Mouse (Mus musculus): ENCODE data around the gene Slc7a11.

Gene Slc7a11

DNA sequence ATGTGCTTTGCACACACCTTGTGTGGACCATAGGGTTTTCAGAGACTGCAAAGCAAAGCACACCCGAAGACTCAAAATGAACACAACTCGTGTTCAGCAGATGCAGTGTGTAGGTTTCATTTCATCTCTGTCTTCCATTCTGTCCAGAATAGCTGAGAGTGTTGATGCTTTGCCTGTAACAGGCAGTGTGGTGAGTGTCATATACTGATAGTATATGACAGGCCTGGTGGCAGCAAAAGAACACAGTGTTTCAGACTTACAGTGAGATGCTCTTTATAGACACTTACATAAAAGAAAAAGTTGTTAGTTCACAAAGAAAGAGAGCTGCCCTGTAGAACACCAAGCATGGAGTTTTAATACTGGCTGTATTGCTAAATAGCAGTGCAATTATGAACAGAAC lies 505.8 kb downstream of the Slc7a11 start:
- in situ Hi-C loops (cut with MboI; ENCODE audit: low pct_unique_long_range_greater_than_20kb in 1 of 2, low sequenced_read_pairs in 2 of 2, unreplicated experiment in 1 of 2) = no loop called here

DNA sequence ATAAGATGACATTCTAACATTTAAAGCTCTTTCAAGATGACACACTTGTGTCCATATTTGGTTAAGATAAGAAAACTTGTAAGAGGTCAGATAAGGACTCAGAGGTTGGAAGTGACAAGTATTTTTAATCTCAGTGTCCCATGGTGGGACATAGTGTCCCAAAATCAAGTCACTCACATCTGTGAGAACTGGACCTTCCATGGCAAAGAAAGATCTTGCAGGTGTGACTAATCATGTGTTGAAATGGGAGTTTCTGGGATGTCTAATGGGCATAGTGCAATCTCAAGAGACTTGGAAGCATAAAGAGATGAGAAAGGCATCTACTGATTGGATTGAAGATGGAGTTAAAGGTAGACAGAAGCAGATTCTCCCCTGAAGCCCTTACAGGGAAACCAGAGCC lies 513.9 kb downstream of the Slc7a11 start:
- in situ Hi-C loops (cut with MboI; ENCODE audit: low pct_unique_long_range_greater_than_20kb in 1 of 2, low sequenced_read_pairs in 2 of 2, unreplicated experiment in 1 of 2) = no loop called here

DNA sequence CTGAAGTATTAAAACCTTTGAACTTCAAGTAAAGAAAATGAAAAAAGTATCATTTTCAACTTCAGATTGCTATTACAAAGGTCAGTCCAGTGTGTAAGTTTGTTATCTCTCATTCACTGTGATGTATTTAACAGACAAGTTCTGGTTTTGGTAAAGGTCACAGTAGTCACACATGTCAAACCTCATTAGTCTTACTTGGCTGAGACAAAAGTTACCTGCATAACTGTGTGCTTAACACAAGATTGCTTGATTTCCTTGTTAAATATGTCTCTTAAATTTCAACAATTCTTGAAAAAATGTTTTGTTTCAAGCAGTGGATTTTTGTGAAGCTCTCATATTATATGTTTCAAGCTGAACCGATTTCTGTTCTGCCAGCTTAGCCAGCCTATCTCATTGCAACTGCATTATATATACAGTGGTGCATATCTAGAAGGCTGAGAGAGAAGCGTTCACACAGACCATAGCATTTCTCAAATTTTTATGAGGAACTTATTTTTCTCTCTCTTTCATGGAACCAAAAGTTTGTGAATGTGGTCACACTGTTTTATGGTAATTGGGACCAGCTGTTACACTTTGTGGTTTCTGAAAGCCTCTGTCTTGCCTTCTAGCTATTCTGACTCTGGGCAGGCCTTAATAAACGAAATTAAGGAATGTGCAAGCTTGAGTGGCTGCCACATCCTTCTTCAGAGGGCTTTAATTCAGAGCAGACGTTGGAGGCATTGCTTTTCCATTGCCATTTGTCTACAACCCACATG lies 514.7 kb downstream of the Slc7a11 start:
- in situ Hi-C loops (cut with MboI; ENCODE audit: low pct_unique_long_range_greater_than_20kb in 1 of 2, low sequenced_read_pairs in 2 of 2, unreplicated experiment in 1 of 2) = no loop called here

DNA sequence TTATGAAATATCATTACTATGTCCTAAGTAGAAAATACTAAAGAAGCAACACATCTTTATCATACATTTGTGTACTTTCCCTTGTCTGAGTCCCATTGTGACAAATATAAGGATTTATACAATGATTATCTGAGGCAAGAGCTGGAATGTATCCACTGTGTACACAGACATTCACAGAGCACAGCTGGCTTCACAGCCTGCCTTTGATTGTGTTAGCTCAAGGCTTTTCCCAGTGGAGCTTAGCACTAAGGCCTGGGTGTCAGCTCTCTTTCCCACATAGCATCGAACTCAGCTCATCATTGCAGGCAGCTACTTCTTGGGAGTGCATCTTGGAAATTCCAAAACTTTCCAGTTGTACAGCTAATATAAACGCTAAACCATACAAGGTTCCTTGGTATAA lies 529.5 kb downstream of the Slc7a11 start:
- in situ Hi-C loops (cut with MboI; ENCODE audit: low pct_unique_long_range_greater_than_20kb in 1 of 2, low sequenced_read_pairs in 2 of 2, unreplicated experiment in 1 of 2) = no loop called here

DNA sequence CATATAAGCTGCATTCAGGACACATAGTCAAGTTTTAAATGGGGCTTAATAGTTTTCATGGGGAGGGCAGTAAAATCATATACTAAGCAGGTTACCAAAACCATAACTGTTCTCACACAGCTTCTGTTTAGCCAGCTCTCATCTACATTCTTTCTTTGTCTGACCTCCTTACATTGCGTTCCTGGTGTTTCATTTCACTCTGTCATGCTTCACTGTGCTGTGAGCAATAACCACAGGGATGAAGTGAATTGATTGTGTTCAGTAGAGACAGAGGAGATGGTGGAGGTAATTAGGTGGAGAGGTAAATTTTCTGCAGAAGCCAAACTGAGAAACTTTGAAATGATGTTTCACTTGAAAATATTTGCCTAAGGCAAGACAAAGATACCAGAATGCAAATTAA lies 532.5 kb downstream of the Slc7a11 start:
- in situ Hi-C loops (cut with MboI; ENCODE audit: low pct_unique_long_range_greater_than_20kb in 1 of 2, low sequenced_read_pairs in 2 of 2, unreplicated experiment in 1 of 2) = no loop called here

DNA sequence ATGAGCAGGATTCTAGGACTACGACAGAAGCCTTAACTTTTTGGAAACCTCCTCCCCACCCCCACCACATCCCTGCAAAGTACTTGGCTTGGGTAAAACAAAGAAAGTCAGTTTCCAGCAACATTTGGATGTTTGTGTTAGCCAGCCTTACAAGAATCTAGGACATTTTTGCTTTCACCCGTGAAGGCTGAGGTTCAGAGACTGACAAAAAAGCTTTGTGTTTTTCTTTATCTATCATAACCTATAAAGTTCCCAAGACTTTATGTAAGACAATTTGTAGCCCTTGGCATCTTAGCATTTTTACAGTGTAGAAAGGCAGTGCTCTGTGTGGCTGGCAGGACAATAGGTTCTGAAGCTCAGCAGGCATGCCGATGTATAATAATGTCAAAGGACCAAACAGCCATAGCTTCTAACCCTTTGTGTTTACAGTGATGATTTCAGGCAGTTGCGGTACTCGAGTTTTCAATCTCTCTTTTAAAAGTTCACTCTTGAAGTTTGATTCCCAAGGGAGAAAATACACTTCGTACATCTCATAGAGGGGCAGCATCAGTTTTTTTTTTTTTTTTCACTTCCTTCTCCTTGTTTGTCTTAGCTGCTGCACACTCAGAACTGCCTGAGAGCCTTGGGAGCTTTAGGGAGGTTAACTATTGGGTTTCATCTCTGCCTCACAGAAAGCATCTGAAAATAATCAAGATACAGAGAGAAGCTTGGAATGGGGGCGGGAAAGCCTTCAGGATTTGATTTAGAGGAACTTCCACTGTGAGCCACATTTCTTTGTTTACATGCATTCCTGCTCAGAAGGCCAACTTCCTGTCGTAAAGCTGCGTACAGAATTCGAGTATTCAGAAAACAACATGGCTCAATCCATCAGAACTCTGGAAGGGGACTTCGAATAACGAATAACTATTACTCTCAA lies 534.7 kb downstream of the Slc7a11 start:
- in situ Hi-C loops (cut with MboI; ENCODE audit: low pct_unique_long_range_greater_than_20kb in 1 of 2, low sequenced_read_pairs in 2 of 2, unreplicated experiment in 1 of 2) = no loop called here

DNA sequence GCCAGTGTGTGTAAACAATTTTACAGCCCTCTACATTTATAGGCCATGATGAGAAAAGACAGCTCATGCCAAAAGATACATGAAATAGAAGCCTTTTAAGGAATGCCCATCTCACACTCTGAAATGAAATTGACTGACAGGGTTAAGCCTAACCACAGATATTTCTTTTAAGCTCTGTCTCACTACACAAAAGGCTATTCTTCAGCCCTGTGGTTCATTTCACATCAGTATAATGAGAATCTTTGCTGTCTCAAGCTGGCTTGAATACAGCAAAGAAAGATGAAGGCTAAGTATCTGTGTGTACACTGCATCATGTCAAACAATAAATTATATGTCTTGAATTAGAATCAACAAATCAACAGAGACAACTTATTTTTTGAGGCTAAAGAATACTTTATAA lies 549.5 kb downstream of the Slc7a11 start:
- in situ Hi-C loops (cut with MboI; ENCODE audit: low pct_unique_long_range_greater_than_20kb in 1 of 2, low sequenced_read_pairs in 2 of 2, unreplicated experiment in 1 of 2) = no loop called here

DNA sequence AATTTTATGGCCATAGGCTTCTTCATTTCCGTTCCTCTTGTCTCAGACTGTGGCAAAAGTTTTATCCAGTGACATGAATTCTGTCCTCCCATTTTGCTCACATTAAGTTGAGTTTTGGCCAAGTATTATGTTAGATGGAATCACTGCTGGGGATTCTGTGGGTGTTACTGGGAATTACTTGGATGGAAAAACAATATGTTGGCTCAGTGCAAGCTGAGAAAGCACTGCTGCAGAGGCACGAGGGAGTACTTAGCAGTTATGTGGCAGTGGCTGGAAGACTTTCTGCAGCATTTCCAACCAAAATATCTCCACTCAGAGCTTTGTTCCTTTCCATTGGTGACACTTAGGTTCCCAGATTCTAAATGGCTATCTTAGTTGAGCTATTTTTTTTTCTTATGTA lies 556.1 kb downstream of the Slc7a11 start:
- in situ Hi-C loops (cut with MboI; ENCODE audit: low pct_unique_long_range_greater_than_20kb in 1 of 2, low sequenced_read_pairs in 2 of 2, unreplicated experiment in 1 of 2) = no loop called here

DNA sequence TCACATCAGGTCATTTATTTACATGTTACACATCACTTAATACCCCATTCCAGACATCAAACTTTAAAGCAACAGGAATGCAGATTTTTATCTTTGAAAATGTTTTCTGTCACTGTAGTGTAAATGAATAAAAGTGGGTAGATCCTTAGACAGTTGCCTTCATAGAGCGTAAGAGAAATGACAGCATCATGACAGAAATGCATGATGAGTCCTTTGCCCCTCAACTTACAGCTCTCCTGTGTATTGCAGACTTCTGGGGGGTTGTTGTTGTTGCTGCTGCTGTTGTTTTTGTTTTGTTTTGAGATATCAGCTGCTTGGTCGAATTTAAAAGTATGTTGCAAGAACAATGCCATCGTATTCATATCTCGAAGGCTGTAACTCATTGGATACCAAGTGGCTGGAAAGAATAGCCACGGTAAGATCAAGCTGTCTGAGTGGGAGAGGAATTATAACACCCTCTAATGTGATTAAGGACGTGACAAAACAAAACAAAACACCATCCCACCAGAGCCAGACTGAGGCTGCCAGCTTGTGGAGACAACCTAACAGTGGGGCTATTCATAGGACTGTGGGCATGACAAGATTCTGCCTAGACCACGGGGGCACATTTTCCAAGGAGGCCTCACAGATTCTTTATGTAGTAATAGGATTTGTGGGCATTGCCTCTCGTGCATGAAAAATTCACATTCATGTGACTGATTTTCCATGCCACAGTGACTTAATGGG lies 557.0 kb downstream of the Slc7a11 start:
- in situ Hi-C loops (cut with MboI; ENCODE audit: low pct_unique_long_range_greater_than_20kb in 1 of 2, low sequenced_read_pairs in 2 of 2, unreplicated experiment in 1 of 2) = no loop called here

DNA sequence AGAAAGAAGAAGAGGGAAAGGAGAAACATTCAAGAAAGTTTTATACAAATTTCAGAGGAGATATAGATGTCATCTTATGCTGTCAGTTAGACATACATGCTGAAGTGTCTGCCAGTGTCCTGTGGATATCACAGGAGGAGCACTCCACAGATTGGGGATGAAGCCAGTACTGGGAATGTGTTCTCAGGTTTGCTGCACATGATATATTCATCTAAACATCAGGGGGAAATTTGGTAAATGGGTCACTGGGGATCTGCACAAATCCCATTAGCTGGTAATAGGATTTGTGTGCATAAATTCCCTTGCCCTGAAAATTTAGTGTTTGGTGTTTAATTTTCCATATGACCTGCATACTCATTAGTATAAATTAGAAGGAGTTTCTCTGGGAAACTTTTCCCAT lies 562.9 kb downstream of the Slc7a11 start:
- in situ Hi-C loops (cut with MboI; ENCODE audit: low pct_unique_long_range_greater_than_20kb in 1 of 2, low sequenced_read_pairs in 2 of 2, unreplicated experiment in 1 of 2) = no loop called here

DNA sequence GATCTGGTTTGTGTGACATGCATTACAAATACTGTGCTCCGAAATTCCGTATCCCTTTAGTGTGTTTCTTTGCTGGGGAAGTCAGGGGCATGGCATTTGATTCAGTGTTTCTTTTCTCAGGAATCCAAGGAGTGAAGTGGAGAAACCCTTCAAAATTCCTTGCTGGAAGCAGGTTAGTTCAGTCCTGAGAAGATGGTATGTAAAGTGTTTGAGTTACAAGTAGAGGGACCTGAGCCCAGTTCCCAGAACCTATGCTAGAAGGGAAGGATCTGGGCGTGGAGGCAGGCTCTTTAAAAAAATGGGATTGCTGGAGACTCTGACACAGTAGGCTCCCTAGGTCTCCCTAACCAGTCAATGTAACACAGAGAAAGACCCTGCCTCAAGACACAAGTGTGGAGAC lies 572.6 kb downstream of the Slc7a11 start:
- in situ Hi-C loops (cut with MboI; ENCODE audit: low pct_unique_long_range_greater_than_20kb in 1 of 2, low sequenced_read_pairs in 2 of 2, unreplicated experiment in 1 of 2) = no loop called here

DNA sequence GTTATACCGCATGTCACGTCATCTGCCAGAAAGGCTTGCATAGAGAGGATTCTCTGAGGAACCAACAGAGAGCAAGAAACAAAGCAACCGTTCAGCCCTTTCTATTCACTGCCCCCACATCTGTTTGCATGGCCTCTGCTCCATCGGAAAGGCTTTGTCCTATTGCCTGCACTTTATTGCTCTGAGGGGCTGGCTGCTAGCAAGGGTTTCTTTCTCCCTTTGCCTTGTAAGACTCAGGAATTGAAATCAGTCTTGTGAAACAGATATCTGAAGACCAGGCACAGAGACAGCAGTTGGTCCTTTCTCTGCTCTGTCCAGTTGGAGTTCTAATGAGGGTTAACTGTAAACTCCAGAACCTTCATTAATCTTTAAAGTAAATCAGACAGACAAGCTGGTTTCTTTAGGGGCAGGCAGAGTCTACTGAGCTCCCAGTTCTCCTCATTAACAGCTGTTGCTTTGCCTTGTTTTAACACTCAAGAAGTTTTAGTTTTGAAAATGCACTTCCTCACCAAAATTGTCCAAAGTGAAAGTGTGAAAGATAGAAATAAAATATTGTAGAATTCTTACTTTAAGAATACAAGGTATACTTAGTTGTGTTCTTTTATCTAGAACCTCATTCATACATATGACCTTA lies 575.3 kb downstream of the Slc7a11 start:
- in situ Hi-C loops (cut with MboI; ENCODE audit: low pct_unique_long_range_greater_than_20kb in 1 of 2, low sequenced_read_pairs in 2 of 2, unreplicated experiment in 1 of 2) = no loop called here

DNA sequence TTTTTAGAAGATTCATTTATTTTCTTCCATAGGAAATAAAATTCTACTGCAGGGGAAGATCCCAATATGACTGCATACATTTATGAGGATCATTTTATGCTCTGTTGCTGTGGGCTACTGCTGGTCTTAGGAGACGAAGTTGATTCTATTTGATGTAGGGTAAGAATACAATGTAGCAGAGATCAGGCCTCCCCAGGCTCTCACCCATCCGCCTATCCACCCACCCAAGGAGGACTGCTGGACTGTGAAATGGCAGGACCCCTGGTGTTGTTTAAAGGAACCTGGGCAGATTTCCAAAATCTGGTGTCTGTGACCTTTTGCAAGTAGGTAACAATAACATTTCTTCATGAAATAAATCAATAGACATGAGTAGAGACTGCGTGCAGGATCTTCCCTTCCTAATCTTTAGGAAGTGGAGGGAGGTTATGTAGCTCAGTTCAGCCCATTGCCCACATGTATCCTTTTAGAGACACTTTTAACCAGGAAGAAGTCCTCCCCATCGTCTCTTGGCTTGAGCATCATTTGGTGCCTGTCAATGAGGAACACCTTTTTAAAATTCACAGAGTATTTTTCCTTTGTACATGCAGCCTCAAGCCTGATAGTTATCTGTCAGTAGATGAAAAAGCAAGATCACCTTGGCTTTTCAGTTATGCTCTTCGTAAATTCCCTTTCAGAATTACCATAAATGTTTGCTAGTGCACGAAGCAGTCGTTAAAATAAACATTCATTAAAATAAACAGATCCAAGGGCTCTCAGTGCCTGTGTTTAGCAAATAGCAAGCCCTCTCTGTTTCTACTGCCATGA lies 576.1 kb downstream of the Slc7a11 start:
- in situ Hi-C loops (cut with MboI; ENCODE audit: low pct_unique_long_range_greater_than_20kb in 1 of 2, low sequenced_read_pairs in 2 of 2, unreplicated experiment in 1 of 2) = no loop called here

DNA sequence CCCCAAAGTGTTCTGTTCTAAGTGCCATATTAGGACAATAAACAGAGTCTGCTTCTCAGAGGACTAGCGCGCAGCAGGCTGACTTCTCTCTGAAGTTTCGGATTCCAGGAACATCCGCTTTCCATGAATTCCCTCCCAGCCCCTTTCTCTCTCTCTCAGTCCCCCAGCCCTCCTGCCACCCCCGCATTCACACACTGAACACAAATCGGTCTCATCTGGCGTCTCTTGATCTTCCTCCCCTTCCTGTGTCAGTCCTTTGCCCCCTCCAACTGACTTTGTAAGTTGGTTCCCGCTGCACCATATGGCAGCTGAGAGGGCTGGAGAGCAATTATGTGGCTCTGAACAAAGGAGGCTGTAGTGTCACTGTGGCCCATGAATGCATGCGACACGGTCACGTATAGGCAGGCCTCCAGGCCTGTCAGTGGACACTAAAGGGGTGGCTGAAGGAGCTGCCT lies 577.3 kb downstream of the Slc7a11 start:
- in situ Hi-C loops (cut with MboI; ENCODE audit: low pct_unique_long_range_greater_than_20kb in 1 of 2, low sequenced_read_pairs in 2 of 2, unreplicated experiment in 1 of 2) = no loop called here

DNA sequence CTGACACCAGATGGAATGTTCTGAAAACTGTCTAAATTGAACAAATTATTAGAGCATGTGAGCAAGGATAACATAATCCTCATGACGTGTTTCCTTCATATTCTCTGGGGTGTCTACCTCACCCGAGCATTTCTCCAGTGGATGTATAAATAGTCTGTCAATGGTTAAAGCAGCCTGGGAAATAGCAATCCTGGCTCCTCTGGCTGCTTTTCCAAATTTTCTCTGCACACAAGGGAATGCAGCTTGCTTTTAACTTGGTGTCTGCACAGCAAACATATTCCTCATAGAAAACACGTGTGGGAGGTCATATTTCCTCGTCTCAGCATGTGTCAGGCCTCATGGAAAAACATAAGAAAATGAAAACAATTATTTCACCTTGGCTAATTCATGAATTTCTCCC lies 586.6 kb downstream of the Slc7a11 start:
- in situ Hi-C loops (cut with MboI; ENCODE audit: low pct_unique_long_range_greater_than_20kb in 1 of 2, low sequenced_read_pairs in 2 of 2, unreplicated experiment in 1 of 2) = no loop called here

DNA sequence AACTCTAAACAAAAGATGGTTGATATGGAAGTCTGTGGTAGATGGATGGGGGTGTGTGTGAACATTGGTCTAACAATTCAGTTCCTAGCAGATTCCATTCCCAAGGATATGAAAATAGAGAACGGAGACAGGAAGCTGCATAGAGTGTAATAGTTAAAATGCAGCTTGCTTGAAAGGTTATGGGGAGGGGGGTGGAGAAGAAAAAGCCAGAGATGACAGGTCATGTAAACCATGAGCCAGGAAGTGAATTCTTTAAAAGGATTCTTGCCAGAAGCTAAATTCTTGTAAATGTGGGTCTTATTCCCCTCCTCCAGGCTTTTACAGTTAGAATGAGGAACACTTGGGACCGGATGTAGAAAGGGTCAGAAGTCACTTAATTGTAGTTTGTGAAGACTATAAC lies 589.1 kb downstream of the Slc7a11 start:
- in situ Hi-C loops (cut with MboI; ENCODE audit: low pct_unique_long_range_greater_than_20kb in 1 of 2, low sequenced_read_pairs in 2 of 2, unreplicated experiment in 1 of 2) = no loop called here

DNA sequence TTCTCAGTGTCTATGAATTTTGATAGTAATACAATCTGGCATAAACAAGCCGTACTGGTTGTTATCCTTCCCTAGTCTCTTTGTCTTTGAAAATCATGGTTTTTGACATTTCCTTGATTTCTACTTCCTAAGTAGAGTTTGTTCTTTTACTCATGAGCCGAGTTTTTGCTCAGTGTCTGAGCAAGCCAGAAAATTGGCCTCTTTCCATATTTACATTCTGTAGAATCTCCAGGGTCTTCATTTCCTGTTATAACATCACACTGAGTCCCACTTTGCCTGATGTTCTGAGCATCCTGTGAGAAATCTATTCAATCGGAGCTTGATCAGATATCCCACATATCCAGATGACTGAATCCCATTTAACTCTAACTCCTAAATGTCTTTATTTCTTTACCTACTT lies 600.4 kb downstream of the Slc7a11 start:
- in situ Hi-C loops (cut with MboI; ENCODE audit: low pct_unique_long_range_greater_than_20kb in 1 of 2, low sequenced_read_pairs in 2 of 2, unreplicated experiment in 1 of 2) = no loop called here

Data from mouse embryonic stem cell (cell line).